Mouse (Mus musculus) neutrophil, adult 5-6 weeks (primary cell): ENCODE data around the gene Dock9. TPM values are rescaled to one million over a fixed set of nuclear protein-coding genes. Genes with fewer than 3 reads are reported as not detected.

Experiments
- ATAC-seq: fragments of 151-379, 151-347 bp; 2 replicates; pipeline ENCODE4 v1.8.0; 2017; ENCODE audit warnings: mild to moderate bottlenecking, moderate TSS enrichment; ENCODE audit not compliant: insufficient number of reproducible peaks, poor library complexity, low FRiP score, severe bottlenecking; ENCODE audit errors: extremely low read depth
- total RNA-seq: library from RNA; stranded (forward); fragments of 200-1000 nt; gene quantifications from 2 replicates; pipeline ENCODE4 v1.2.3, GENCODE M21; 2017

Gene Dock9
- total RNA-seq, 1 experiment from 2014 or later: 21.2 TPM

DNA sequence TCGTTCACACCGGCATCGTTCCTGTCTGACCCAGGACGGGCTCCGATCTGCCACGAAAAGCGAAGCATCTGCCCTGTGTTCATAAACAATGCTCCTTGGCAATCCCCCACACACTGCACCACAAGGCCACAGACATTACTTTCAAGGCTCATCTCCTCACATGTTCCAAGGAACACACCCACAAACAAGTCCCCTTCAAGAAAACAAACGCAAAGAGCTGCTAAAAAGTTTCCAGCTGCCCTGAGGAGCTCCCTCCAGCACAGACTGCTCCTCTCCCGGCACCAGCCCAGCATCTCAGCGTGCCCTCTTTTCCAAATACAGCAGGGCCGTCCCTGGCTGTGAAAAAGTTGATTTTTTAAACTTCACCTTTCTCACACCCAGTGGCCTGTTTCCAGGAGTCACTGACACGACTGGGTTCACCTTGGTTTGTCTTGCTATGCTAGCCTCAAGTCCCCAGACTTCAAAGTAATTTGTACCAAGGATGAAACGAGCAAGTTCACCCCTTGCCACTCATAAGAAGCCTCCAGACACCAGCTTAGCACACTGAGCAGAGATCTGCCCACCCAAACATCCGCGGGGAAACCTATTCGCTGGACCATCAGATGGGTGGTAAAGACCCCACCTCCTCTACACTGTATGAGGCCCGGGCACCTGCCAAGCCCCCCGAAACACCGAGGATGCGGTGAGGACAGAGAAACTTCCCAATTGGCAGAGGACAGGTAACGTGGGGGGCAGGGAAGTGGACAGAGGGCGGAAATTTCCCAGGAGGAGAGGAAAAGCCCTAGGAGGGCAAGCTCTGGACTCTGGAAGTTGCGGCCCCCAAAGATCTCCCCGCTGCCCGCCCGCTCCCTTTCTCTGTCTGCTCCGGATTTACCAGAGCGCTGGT lies 823 bp downstream of the Dock9 start:
- no peak for ATAC-seq

GRCm38 (mm10) chr14:121795536-121795935 lies 2.1 kb downstream of the Dock9 start:
- ATAC-seq: no peak

DNA sequence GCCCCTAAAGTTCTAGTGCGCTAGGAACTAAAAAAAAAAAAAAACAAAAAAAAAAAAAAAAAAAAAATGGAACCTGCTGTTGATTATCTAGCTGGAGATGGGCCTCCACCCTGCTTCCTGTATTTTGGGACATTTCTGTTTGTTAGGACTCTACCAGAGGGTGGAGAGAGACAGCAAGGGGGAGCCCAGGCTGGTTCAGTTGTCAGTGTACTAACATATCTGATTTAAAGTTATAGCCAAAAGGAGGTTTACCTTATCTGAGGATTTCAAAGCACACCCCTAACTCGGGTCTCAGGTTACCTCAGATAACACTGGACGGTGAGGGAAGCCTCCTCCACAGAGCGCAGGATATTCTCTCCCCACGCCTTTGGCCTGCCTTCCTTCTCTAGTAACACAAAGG lies 4.0 kb downstream of the Dock9 start:
- ATAC-seq: no peak

- ATAC-seq: no peak
Observed at GRCm38 (mm10) chr14:121791935-121792334, 5.7 kb downstream of the Dock9 start.

DNA sequence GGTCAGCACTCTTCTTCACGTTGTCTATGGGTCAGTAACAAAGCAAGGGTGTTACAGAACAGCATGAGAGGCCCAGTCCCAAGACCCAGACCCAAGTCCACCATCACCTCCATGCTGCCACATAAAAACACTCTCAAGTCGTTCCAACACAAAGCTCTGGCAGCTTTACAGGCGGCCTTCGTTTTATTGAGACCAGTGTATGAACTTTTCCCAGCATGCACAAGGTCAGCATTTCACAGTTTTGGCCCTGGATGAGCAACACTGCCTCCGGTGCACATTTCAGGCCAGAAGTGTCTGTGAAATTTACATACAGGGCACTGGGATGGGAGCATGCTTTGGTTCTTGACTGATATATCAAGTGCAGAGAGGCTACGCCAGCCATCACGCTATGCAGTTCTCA lies 6.5 kb downstream of the Dock9 start:
- no peak for ATAC-seq

GRCm38 (mm10) chr14:121789273-121789672 lies 8.4 kb downstream of the Dock9 start:
- ATAC-seq: no peak

GRCm38 (mm10) chr14:121788451-121788850 lies 9.2 kb downstream of the Dock9 start:
- no peak for ATAC-seq

GRCm38 (mm10) chr14:121787430-121787829 lies 10.2 kb downstream of the Dock9 start:
- ATAC-seq: no peak

DNA sequence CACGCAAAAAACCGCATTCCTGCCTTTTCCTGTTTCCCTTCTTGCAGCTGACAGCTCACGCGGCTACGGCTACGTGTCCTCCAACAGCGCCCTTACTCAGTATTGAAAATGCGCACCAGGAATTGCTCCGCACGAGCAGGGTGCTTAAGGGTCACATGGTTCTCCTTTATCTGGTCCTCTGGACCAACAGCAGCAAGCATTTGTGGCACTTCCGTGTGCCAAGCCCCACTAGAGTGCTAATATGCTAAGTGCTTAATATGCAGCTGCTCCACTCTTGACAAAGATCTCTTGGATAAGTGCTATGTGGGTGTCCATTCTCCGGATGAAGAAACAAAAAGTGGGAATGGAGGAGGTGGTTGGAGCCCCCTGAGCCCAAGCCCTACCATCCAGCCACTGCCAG lies 10.7 kb downstream of the Dock9 start:
- no peak for ATAC-seq

- no peak for ATAC-seq
Observed at GRCm38 (mm10) chr14:121785394-121785793, 12.2 kb downstream of the Dock9 start.

DNA sequence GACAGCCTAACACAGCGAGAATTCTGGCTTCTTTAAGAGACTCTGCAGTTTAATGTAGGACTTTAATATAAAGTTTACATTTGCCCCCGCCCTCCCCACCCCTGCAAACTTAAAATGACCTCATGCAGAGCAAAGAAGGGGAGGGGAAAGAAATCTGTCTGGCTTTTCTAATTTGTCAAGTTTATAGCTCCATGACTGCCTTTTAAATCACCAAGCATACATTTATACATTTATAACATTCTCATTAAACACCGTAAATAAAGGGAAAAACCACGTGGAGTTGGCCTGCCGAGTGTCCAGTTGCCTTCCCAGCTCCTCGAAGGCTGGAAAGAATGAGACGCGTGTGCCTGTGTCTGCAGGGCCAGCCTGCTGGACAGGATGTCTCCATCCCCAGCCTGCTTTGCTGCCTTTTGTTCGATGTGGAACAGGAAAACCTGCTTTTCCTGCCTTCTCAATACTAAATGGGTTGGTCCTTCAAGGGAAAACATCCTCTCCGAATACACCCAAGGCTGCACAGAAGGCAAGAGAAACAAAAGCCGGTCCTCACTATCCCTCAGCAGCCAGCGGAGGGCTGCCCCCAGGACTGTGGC lies 16.6 kb downstream of the Dock9 start:
- ATAC-seq: no peak

GRCm38 (mm10) chr14:121780144-121780913 lies 17.3 kb downstream of the Dock9 start:
- no peak for ATAC-seq

DNA sequence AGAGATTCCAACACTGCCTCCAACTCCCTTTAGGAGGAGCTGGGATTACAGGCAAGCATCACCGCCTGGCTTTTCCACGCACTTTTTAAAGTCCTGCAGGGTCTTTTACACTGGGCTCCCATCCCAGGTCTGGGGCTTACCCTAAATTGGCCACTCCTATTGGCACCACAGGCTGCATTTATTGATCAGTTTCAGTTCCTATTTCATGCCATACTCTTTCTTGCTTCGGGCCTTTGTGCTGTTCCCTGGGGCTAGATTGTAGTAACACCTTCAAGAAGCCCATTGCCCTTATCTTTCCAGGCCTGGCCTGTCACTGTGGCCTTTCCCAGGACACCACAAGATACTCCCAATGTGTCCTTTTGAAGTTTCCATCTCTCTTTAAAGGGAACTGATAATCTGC lies 18.0 kb downstream of the Dock9 start:
- ATAC-seq: no peak

DNA sequence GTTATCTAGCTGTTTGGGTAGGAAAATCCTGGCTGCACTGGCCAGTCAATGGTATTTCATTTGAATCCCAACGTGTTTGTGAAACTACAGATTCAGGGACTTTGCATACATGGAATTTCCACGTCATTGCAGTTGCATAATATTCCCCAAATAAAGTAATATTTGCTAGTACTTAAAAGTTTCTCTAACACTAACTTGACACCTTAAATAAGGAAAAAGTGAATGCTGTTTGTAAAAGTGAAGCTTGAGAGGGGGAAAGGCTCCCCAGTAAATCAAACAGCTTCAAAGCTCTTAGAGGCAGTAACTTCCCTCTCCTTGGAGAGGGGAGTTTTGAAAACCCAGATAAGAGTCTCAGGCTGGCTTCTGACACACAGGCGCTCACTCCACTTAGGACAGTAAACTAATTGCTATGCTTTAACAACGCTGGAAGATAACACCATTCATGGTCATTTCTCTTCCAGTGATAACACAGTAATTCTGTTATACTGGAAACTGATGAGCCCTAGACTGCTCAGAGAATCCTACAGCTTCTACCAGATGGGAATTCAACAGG lies 20.3 kb downstream of the Dock9 start:
- no peak for ATAC-seq

GRCm38 (mm10) chr14:121776749-121777148 lies 20.9 kb downstream of the Dock9 start:
- ATAC-seq: no peak

GRCm38 (mm10) chr14:121762021-121762452 lies 35.6 kb downstream of the Dock9 start:
- ATAC-seq: no peak

DNA sequence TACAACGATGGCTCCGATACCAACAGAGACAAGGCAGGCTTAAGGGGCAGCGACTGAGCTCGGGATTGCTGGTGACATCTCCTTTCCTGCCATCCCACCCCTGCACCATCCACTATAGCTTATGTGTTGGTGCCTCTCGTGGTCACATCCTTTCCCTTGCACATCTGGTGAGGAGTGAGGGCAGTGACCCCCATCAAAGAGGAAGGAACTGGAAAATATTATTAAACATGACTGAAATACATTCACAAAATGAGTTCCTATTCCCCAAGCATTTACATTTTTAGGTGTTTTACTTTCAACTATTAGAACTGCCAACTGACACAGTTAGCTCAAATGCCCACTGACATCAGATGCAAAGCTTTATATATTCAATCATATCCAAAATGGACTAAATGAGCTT lies 37.2 kb downstream of the Dock9 start:
- no peak for ATAC-seq

- no peak for ATAC-seq
Observed at GRCm38 (mm10) chr14:121754110-121754509, 43.5 kb downstream of the Dock9 start.

- no peak for ATAC-seq
Observed at GRCm38 (mm10) chr14:121752686-121753426, 44.8 kb downstream of the Dock9 start.
